Mouse (Mus musculus) layer of hippocampus, adult 11-12 months (tissue): ENCODE results near the gene Man2a1.

Source experiments
- DNase-seq: peaks from one replicate; pipeline ENCODE4 v3.0.0; 2022; ENCODE audit warnings: low spot score

Gene Man2a1

GRCm38 (mm10) chr17:64763491-64763890, 163.0 kb downstream of the Man2a1 start:
- DNase-seq: no peak

- no peak for DNase-seq
These were observed 163.9 kb downstream of the Man2a1 start for GRCm38 (mm10) chr17:64764175-64765122.

- DNase-seq: no peak
These were observed 164.8 kb downstream of the Man2a1 start for GRCm38 (mm10) chr17:64765286-64765685.

GRCm38 (mm10) chr17:64766507-64766906, 166.0 kb downstream of the Man2a1 start:
- no peak for DNase-seq

- DNase-seq: peak; percentile 31
These were observed 169.7 kb downstream of the Man2a1 start for GRCm38 (mm10) chr17:64770277-64770676.

GRCm38 (mm10) chr17:64772611-64773010, 172.1 kb downstream of the Man2a1 start:
- DNase-seq: no peak

GRCm38 (mm10) chr17:64774218-64774617, 173.7 kb downstream of the Man2a1 start:
- no peak for DNase-seq

- no peak for DNase-seq
These were observed 177.8 kb downstream of the Man2a1 start for GRCm38 (mm10) chr17:64778300-64778699.

GRCm38 (mm10) chr17:64778756-64779155, 178.2 kb downstream of the Man2a1 start:
- no peak for DNase-seq

GRCm38 (mm10) chr17:64780753-64781490, 180.4 kb downstream of the Man2a1 start:
- no peak for DNase-seq

GRCm38 (mm10) chr17:64782307-64782706, 181.8 kb downstream of the Man2a1 start:
- no peak for DNase-seq

GRCm38 (mm10) chr17:64785961-64786360, 185.4 kb downstream of the Man2a1 start:
- DNase-seq: no peak

GRCm38 (mm10) chr17:64788301-64788700, 187.8 kb downstream of the Man2a1 start:
- no peak for DNase-seq

- no peak for DNase-seq
These were observed 188.6 kb downstream of the Man2a1 start for GRCm38 (mm10) chr17:64789175-64789574.

- DNase-seq: no peak
These were observed 191.5 kb downstream of the Man2a1 start for GRCm38 (mm10) chr17:64792076-64792475.

- DNase-seq: no peak
These were observed 192.1 kb downstream of the Man2a1 start for GRCm38 (mm10) chr17:64792623-64793022.

- no peak for DNase-seq
These were observed 201.8 kb downstream of the Man2a1 start for GRCm38 (mm10) chr17:64802168-64802955.

GRCm38 (mm10) chr17:64802956-64803275, 202.4 kb downstream of the Man2a1 start:
- DNase-seq: no peak
